ENCODE assay signal across 22 mouse cellular contexts in genomic region chr9:118953465-118954194, GRCm38 (mm10). TPM values are rescaled to one million over a fixed set of nuclear protein-coding genes. Genes with fewer than 3 reads are reported as not detected.
DNase-seq lines count a peak whose midpoint lies in the region; ATAC-seq and TF ChIP-seq lines count a peak whose summit lies in the region.
"Had no signal": no experiment of that assay in that cellular context is flagged by ENCODE, and none has a peak within 500 bp of the region (broad histone marks: within the 10 kb centered on the region; RNA-seq: fewer than 3 reads in every experiment).

No protein-coding gene starts in this region.

- no peaks in the 10 kb centered on the region for H3K36me3 ChIP-seq in lung, postnatal 0 days (ENCODE audit: insufficient read depth, low read length)
- no peaks in the 10 kb centered on the region for H3K36me3 ChIP-seq in stomach, postnatal 0 days (ENCODE audit: control insufficient read depth, insufficient read depth, low read length)
- H3K36me3 ChIP-seq: heart, embryonic 15.5 days had no signal

- no peak for ATAC-seq in lung, postnatal 0 days
- 0 out of 2 replicates have a peak, but pooled peaks have one; percentile 13 for ATAC-seq in stomach, postnatal 0 days (ENCODE audit: low FRiP score, low TSS enrichment)
- ATAC-seq: forebrain, embryonic 14.5 days; hindbrain, postnatal 0 days had no signal

- no peaks in the 10 kb centered on the region for H3K27me3 ChIP-seq in lung, postnatal 0 days (replicated peaks; ENCODE audit: insufficient read depth, low read length)
- H3K27me3 ChIP-seq in stomach, postnatal 0 days (ENCODE audit: control insufficient read depth, insufficient read depth, low read length): no peaks in the 10 kb centered on the region
- H3K27me3 ChIP-seq: embryonic facial prominence, embryonic 15.5 days; heart, embryonic 15.5 days; hindbrain, embryonic 13.5 days had no signal

- H3K4me3 ChIP-seq in layer of hippocampus, adult 2 months: no peak overlapping the region
- no peak overlapping the region for H3K4me3 ChIP-seq in lung, postnatal 0 days (ENCODE audit: low read depth, low read length)
- no peak overlapping the region for H3K4me3 ChIP-seq in stomach, postnatal 0 days (ENCODE audit: low read depth, low read length)
- H3K4me3 ChIP-seq: embryonic facial prominence, embryonic 15.5 days; erythroblast, embryonic 14.5 days; forebrain, embryonic 10.5 days; heart, adult 2 months; heart, embryonic 15.5 days; hindbrain, embryonic 13.5 days had no signal

- no peak for TF ChIP-seq CTCF in layer of hippocampus, adult 2 months (conservative IDR thresholded peaks at IDR 0.05)
- no peak for TF ChIP-seq CTCF in lung, postnatal 0 days (IDR thresholded peaks at IDR 0.05)
- TF ChIP-seq CTCF in stomach, postnatal 0 days (IDR thresholded peaks at IDR 0.05; ENCODE audit: low read depth): no peak

- no peaks in the 10 kb centered on the region for H3K9me3 ChIP-seq in lung, postnatal 0 days (ENCODE audit: low read length)
- no peaks in the 10 kb centered on the region for H3K9me3 ChIP-seq in stomach, postnatal 0 days (ENCODE audit: control insufficient read depth, low read length)
- H3K9me3 ChIP-seq: embryonic facial prominence, embryonic 15.5 days; forebrain, embryonic 10.5 days; heart, embryonic 15.5 days; hindbrain, embryonic 13.5 days had no signal

- no peak for DNase-seq in layer of hippocampus, adult 2 months (ENCODE audit: low spot score in 2 of 2)
- no peak for DNase-seq in layer of hippocampus, postnatal 10 days (ENCODE audit: low spot score in 2 of 2)
- DNase-seq in lung, postnatal 0 days (ENCODE audit: low spot score): no peak
- no peak for DNase-seq in lung, postnatal 25 days (ENCODE audit: low spot score)
- no peak for DNase-seq in stomach, postnatal 0 days (ENCODE audit: low spot score)
- DNase-seq in adrenal gland, postnatal 10 days: no peak
- DNase-seq: adrenal gland, adult 2 months; adrenal gland, postnatal 36 days; cerebellum, adult 11 months; cerebellum, adult 8-10 months; cerebellum, postnatal 14 days; gastrocnemius, postnatal 14 days; heart, adult 2 months; heart, postnatal 14 days had no signal

- 76% methylated on average over 16 of the region's 16 CpGs for WGBS in lung, postnatal 0 days
- WGBS in stomach, postnatal 0 days: 74% methylated on average over 16 of the region's 16 CpGs

- TF ChIP-seq EP300 in lung, postnatal 0 days (IDR thresholded peaks at IDR 0.05): peak; percentile 26; the same call in 1 of the 2 replicates
- no peak for TF ChIP-seq EP300 in stomach, postnatal 0 days (optimal IDR thresholded peaks at IDR 0.05)

- peaks cover 30% of the 10 kb centered on the region; the same call in 1 of the 2 replicates for H3K4me1 ChIP-seq in lung, postnatal 0 days (ENCODE audit: insufficient read depth, low read depth, low read length)
- H3K4me1 ChIP-seq in stomach, postnatal 0 days (replicated peaks; ENCODE audit: control insufficient read depth, insufficient read depth): no peaks in the 10 kb centered on the region
- H3K4me1 ChIP-seq: hindbrain, embryonic 13.5 days had no signal

- peak overlapping the region; percentile 57; the same call in 1 of the 2 replicates for H3K27ac ChIP-seq in layer of hippocampus, adult 2 months
- peak overlapping the region; percentile 84 for H3K27ac ChIP-seq in lung, postnatal 0 days (ENCODE audit: low read length)
- H3K27ac ChIP-seq in stomach, postnatal 0 days (replicated peaks): no peak overlapping the region
- H3K27ac ChIP-seq: embryonic facial prominence, embryonic 15.5 days; forebrain, embryonic 10.5 days; heart, adult 2 months; hindbrain, embryonic 13.5 days; hindbrain, postnatal 0 days had no signal

- H3K9ac ChIP-seq in lung, postnatal 0 days (replicated peaks; ENCODE audit: low read depth): no peak overlapping the region
- H3K9ac ChIP-seq in stomach, postnatal 0 days (ENCODE audit: low read length): no peak overlapping the region
- H3K9ac ChIP-seq: embryonic facial prominence, embryonic 15.5 days; heart, embryonic 15.5 days; hindbrain, embryonic 13.5 days had no signal

- no peak overlapping the region for H3K4me2 ChIP-seq in lung, postnatal 0 days (replicated peaks; ENCODE audit: low read depth, low read length)
- H3K4me2 ChIP-seq in stomach, postnatal 0 days (replicated peaks; ENCODE audit: low read depth): no peak overlapping the region
- H3K4me2 ChIP-seq: embryonic facial prominence, embryonic 15.5 days; heart, embryonic 11.5 days; heart, embryonic 15.5 days; hindbrain, embryonic 13.5 days had no signal

RNA-seq across cellular contexts. Expression of gene Ctdspl, which starts 27.4 kb away (rescaled TPM):
- total RNA-seq in layer of hippocampus, adult 2 months (2021): 10 to 100 TPM; 23.9 to 28.0 TPM
- 10 to 100 TPM; 17.0 to 19.0 TPM for total RNA-seq in layer of hippocampus, postnatal 10 days (2021)
- 27.8 and 29.9 TPM in 2 replicates for polyA plus RNA-seq in lung, postnatal 0 days (2015; fragmentation: Nextera tagmentation; extraction: Ambion mirVana)
- polyA plus RNA-seq in stomach, postnatal 0 days (2015; fragmentation: Nextera tagmentation; extraction: Ambion mirVana): 7.4 and 9.0 TPM in 2 replicates
- 10 to 100 TPM; 28.8 to 30.7 TPM for total RNA-seq in adrenal gland, postnatal 10 days (2021)
